In genomic region chr5:3269760-3270159, GRCm38 (mm10) we compare ENCODE assay signal across 19 mouse cellular contexts.
DNase-seq lines count a peak whose midpoint lies in the region; ATAC-seq and TF ChIP-seq lines count a peak whose summit lies in the region.
"Had no signal": no experiment of that assay in that cellular context is flagged by ENCODE, and none has a peak within 500 bp of the region (broad histone marks: within the 10 kb centered on the region; RNA-seq: fewer than 3 reads in every experiment).

No protein-coding gene starts in this region.

- DNase-seq in lung, postnatal 0 days (ENCODE audit: low spot score) = peak; percentile 55
- no peak for DNase-seq in lung, postnatal 25 days (ENCODE audit: low spot score)
- DNase-seq in embryonic facial prominence, embryonic 10.5 days (ENCODE audit: low spot score) = no peak
- no peak for DNase-seq in layer of hippocampus, adult 2 months (ENCODE audit: low spot score in 2 of 2)
- DNase-seq: cerebellum, adult 11 months; cerebellum, postnatal 25 days; layer of hippocampus, adult 9-11 months; thymus, postnatal 14 days had no signal

- H3K4me3 ChIP-seq in heart, embryonic 16.5 days (ENCODE audit: low read length) = no peak overlapping the region
- no peak overlapping the region for H3K4me3 ChIP-seq in heart, embryonic 12.5 days
- no peak overlapping the region for H3K4me3 ChIP-seq in lung, postnatal 0 days (ENCODE audit: low read depth, low read length)
- H3K4me3 ChIP-seq in stomach, embryonic 15.5 days (replicated peaks) = no peak overlapping the region
- no peak overlapping the region for H3K4me3 ChIP-seq in embryonic facial prominence, embryonic 10.5 days
- H3K4me3 ChIP-seq in layer of hippocampus, adult 2 months = no peak overlapping the region
- H3K4me3 ChIP-seq: hindbrain, embryonic 12.5 days; kidney, embryonic 15.5 days; liver, embryonic 12.5 days; megakaryocyte, embryonic 14.5 days; neural tube, embryonic 12.5 days had no signal

- ATAC-seq in heart, embryonic 16.5 days (replicated peaks; ENCODE audit: extremely low read depth, insufficient read depth, low FRiP score) = peak; percentile 80
- ATAC-seq in heart, embryonic 12.5 days (ENCODE audit: insufficient number of reproducible peaks, low FRiP score) = no peak
- peak; percentile 48 for ATAC-seq in lung, postnatal 0 days
- peak; percentile 14; the same call in 1 of the 2 replicates for ATAC-seq in common myeloid progenitor, adult 5-6 weeks (replicated peaks; ENCODE audit: low read depth, poor library complexity, severe bottlenecking)
- ATAC-seq in stomach, embryonic 15.5 days (ENCODE audit: insufficient read depth, low FRiP score, low read depth) = no peak
- ATAC-seq: CD4-positive, CD25-positive, alpha-beta regulatory T cell, adult 4 months; liver, embryonic 12.5 days had no signal

- H3K27ac ChIP-seq in heart, embryonic 16.5 days (ENCODE audit: low read length) = peak overlapping the region; percentile 38; the same call in 1 of the 2 replicates
- H3K27ac ChIP-seq in heart, embryonic 12.5 days (ENCODE audit: poor library complexity, severe bottlenecking) = no peak overlapping the region
- H3K27ac ChIP-seq in lung, postnatal 0 days (ENCODE audit: low read length) = no peak overlapping the region
- peak overlapping the region; percentile 0; the same call in 1 of the 2 replicates for H3K27ac ChIP-seq in stomach, embryonic 15.5 days
- no peak overlapping the region for H3K27ac ChIP-seq in embryonic facial prominence, embryonic 10.5 days (replicated peaks)
- H3K27ac ChIP-seq in layer of hippocampus, adult 2 months = no peak overlapping the region
- H3K27ac ChIP-seq: hindbrain, embryonic 12.5 days; kidney, embryonic 15.5 days; liver, embryonic 12.5 days; neural tube, embryonic 12.5 days had no signal

- no peak for TF ChIP-seq EP300 in lung, postnatal 0 days (IDR thresholded peaks at IDR 0.05)

- H3K9me3 ChIP-seq in heart, embryonic 16.5 days (replicated peaks; ENCODE audit: control insufficient read depth, low read length) = no peaks in the 10 kb centered on the region
- H3K9me3 ChIP-seq in heart, embryonic 12.5 days (replicated peaks) = no peaks in the 10 kb centered on the region; the same call in 1 of the 2 replicates
- no peaks in the 10 kb centered on the region for H3K9me3 ChIP-seq in lung, postnatal 0 days (ENCODE audit: low read length)
- H3K9me3 ChIP-seq in stomach, embryonic 15.5 days = no peaks in the 10 kb centered on the region
- no peaks in the 10 kb centered on the region for H3K9me3 ChIP-seq in embryonic facial prominence, embryonic 10.5 days
- H3K9me3 ChIP-seq: hindbrain, embryonic 12.5 days; kidney, embryonic 15.5 days; liver, embryonic 12.5 days; megakaryocyte, embryonic 14.5 days; neural tube, embryonic 12.5 days had no signal

- H3K9ac ChIP-seq in heart, embryonic 16.5 days (ENCODE audit: low read length) = no peak overlapping the region
- H3K9ac ChIP-seq in heart, embryonic 12.5 days = no peak overlapping the region
- no peak overlapping the region for H3K9ac ChIP-seq in lung, postnatal 0 days (replicated peaks; ENCODE audit: low read depth)
- H3K9ac ChIP-seq in stomach, embryonic 15.5 days = no peak overlapping the region
- H3K9ac ChIP-seq: hindbrain, embryonic 12.5 days; kidney, embryonic 15.5 days; liver, embryonic 12.5 days; neural tube, embryonic 12.5 days had no signal

- 35% methylated on average over 7 of the region's 7 CpGs for whole genome bisulfite sequencing in heart, embryonic 16.5 days
- 67% methylated on average over 7 of the region's 7 CpGs for WGBS in heart, embryonic 12.5 days
- WGBS in lung, postnatal 0 days = 42% methylated on average over 7 of the region's 7 CpGs
- WGBS in stomach, embryonic 15.5 days = 55% methylated on average over 7 of the region's 7 CpGs
- 91% methylated on average over 7 of the region's 7 CpGs for WGBS in embryonic facial prominence, embryonic 10.5 days

- no peaks in the 10 kb centered on the region for H3K27me3 ChIP-seq in heart, embryonic 16.5 days (ENCODE audit: control insufficient read depth, insufficient read depth, low read length)
- H3K27me3 ChIP-seq in heart, embryonic 12.5 days (replicated peaks) = no peaks in the 10 kb centered on the region
- H3K27me3 ChIP-seq in lung, postnatal 0 days (replicated peaks; ENCODE audit: insufficient read depth, low read length) = no peaks in the 10 kb centered on the region
- no peaks in the 10 kb centered on the region for H3K27me3 ChIP-seq in stomach, embryonic 15.5 days (replicated peaks)
- H3K27me3 ChIP-seq in embryonic facial prominence, embryonic 10.5 days (replicated peaks; ENCODE audit: low read depth, poor library complexity, severe bottlenecking) = no peaks in the 10 kb centered on the region
- H3K27me3 ChIP-seq: hindbrain, embryonic 12.5 days; kidney, embryonic 15.5 days; liver, embryonic 12.5 days; megakaryocyte, embryonic 14.5 days; neural tube, embryonic 12.5 days had no signal

- H3K36me3 ChIP-seq in heart, embryonic 16.5 days (ENCODE audit: control insufficient read depth, insufficient read depth) = no peaks in the 10 kb centered on the region
- H3K36me3 ChIP-seq in heart, embryonic 12.5 days = no peaks in the 10 kb centered on the region
- no peaks in the 10 kb centered on the region for H3K36me3 ChIP-seq in lung, postnatal 0 days (ENCODE audit: insufficient read depth, low read length)
- no peaks in the 10 kb centered on the region for H3K36me3 ChIP-seq in stomach, embryonic 15.5 days
- no peaks in the 10 kb centered on the region for H3K36me3 ChIP-seq in embryonic facial prominence, embryonic 10.5 days (replicated peaks)
- H3K36me3 ChIP-seq: hindbrain, embryonic 12.5 days; kidney, embryonic 15.5 days; liver, embryonic 12.5 days; neural tube, embryonic 12.5 days had no signal

- H3K4me2 ChIP-seq in heart, embryonic 16.5 days (ENCODE audit: low read depth, low read length) = peak overlapping the region; percentile 34; the same call in 1 of the 2 replicates
- H3K4me2 ChIP-seq in heart, embryonic 12.5 days = no peak overlapping the region
- H3K4me2 ChIP-seq in lung, postnatal 0 days (replicated peaks; ENCODE audit: low read depth, low read length) = 0 out of 2 replicates have a peak overlapping the region, but pooled peaks have one; percentile 11
- no peak overlapping the region for H3K4me2 ChIP-seq in stomach, embryonic 15.5 days
- H3K4me2 ChIP-seq: heart, embryonic 11.5 days; hindbrain, embryonic 12.5 days; kidney, embryonic 15.5 days; liver, embryonic 12.5 days; neural tube, embryonic 12.5 days had no signal

- peaks cover 10% of the 10 kb centered on the region for H3K4me1 ChIP-seq in heart, embryonic 16.5 days (ENCODE audit: control insufficient read depth, insufficient read depth, low read length)
- no peaks in the 10 kb centered on the region for H3K4me1 ChIP-seq in heart, embryonic 12.5 days (replicated peaks)
- H3K4me1 ChIP-seq in lung, postnatal 0 days (ENCODE audit: insufficient read depth, low read depth, low read length) = no peaks in the 10 kb centered on the region
- no peaks in the 10 kb centered on the region for H3K4me1 ChIP-seq in stomach, embryonic 15.5 days
- H3K4me1 ChIP-seq in embryonic facial prominence, embryonic 10.5 days = no peaks in the 10 kb centered on the region
- H3K4me1 ChIP-seq: hindbrain, embryonic 12.5 days; kidney, embryonic 15.5 days; liver, embryonic 12.5 days; megakaryocyte, embryonic 14.5 days; neural tube, embryonic 12.5 days had no signal

- TF ChIP-seq CTCF in lung, postnatal 0 days (IDR thresholded peaks at IDR 0.05) = no peak
- no peak for TF ChIP-seq CTCF in layer of hippocampus, adult 2 months (conservative IDR thresholded peaks at IDR 0.05)

Comparison
In these comparisons a context has a peak if more than half of its experiments do, and no peak if none do; other contexts are left out.
1. ATAC-seq: peak in heart, embryonic 16.5 days (single experiment), lung, postnatal 0 days (single experiment) and common myeloid progenitor, adult 5-6 weeks (single experiment); none in heart, embryonic 12.5 days (single experiment) and stomach, embryonic 15.5 days (single experiment).
2. H3K27ac ChIP-seq: peak in heart, embryonic 16.5 days (single experiment) and stomach, embryonic 15.5 days (single experiment); none in heart, embryonic 12.5 days (single experiment), lung, postnatal 0 days (single experiment), embryonic facial prominence, embryonic 10.5 days (single experiment) and layer of hippocampus, adult 2 months (single experiment).
3. H3K4me2 ChIP-seq: peak in heart, embryonic 16.5 days (single experiment) and lung, postnatal 0 days (single experiment); none in heart, embryonic 12.5 days (single experiment) and stomach, embryonic 15.5 days (single experiment).